Mouse (Mus musculus) embryonic facial prominence, embryonic 14.5 days (tissue): ENCODE measurements around the gene Pde4c. TPM values are rescaled to one million over a fixed set of nuclear protein-coding genes. Genes with fewer than 3 reads are reported as not detected.

ENCODE experiments used
- ATAC-seq: fragments of 200-750 bp; cut with Nextera tagmentation; 2 replicates; pipeline ENCODE4 v1.8.0; 2017; ENCODE audit warnings: low read depth, moderate number of reproducible peaks, moderate TSS enrichment
- DNase-seq: peaks from one replicate; pipeline ENCODE4 v3.0.0-alpha.2; 2015; ENCODE audit warnings: low spot score
- H3K27ac ChIP-seq: fragments of 300-500 bp; sonication (generic); replicated peaks from 2 replicates; pipeline ENCODE4 v1.5.1; 2014; ENCODE audit warnings: low read depth, mild to moderate bottlenecking, low read length, moderate library complexity
- H3K27me3 ChIP-seq: fragments of 300-500 bp; sonication (generic); replicated peaks from 2 replicates; pipeline ENCODE4 v1.6.1; 2014; ENCODE audit warnings: low read length; ENCODE audit not compliant: control insufficient read depth, insufficient read depth
- H3K36me3 ChIP-seq: fragments of 300-500 bp; sonication (generic); 2 replicates; pipeline ENCODE4 v1.6.1; 2014; ENCODE audit warnings: low read length, mixed read lengths; ENCODE audit not compliant: control insufficient read depth, insufficient read depth
- H3K4me1 ChIP-seq: fragments of 300-500 bp; sonication (generic); 2 replicates; pipeline ENCODE4 v1.6.1; 2014; ENCODE audit warnings: antibody characterized with exemption, low read length; ENCODE audit not compliant: control insufficient read depth, insufficient read depth
- H3K4me2 ChIP-seq: fragments of 300-500 bp; sonication (generic); 2 replicates; pipeline ENCODE4 v1.6.1; 2014; ENCODE audit warnings: low read depth, mild to moderate bottlenecking, low read length, moderate library complexity, mixed read lengths
- H3K4me3 ChIP-seq: fragments of 300-500 bp; sonication (generic); 2 replicates; pipeline ENCODE4 v1.5.1; 2014; ENCODE audit warnings: low read depth, mild to moderate bottlenecking, low read length
- H3K9ac ChIP-seq: fragments of 300-500 bp; sonication (generic); 2 replicates; pipeline ENCODE4 v1.6.1; 2014; ENCODE audit warnings: low read depth, mild to moderate bottlenecking, low read length, moderate library complexity, mixed read lengths
- H3K9me3 ChIP-seq: fragments of 300-500 bp; sonication (generic); 2 replicates; pipeline ENCODE4 v1.6.1; 2016; ENCODE audit warnings: low read length; ENCODE audit not compliant: control insufficient read depth
- WGBS: fragments of 180-500 bp; shearing (Covaris S2); extraction: QIAGEN DNeasy Blood & Tissue Kit; methylation state at CpG from one replicate; pipeline ENCODE4 v1.1.7; 2014; 5-methylcytosine and 5-hydroxymethylcytosine counted together
- polyA plus RNA-seq: library from polyadenylated mRNA; unstranded; fragments of >200 nt; fragmentation: Nextera tagmentation; extraction: Ambion mirVana; gene quantifications from 2 replicates; pipeline ENCODE4 v1.2.1, GENCODE M21; 2014

Pde4c gene
- polyA plus RNA-seq, 1 experiment from 2014 or later = 0.22 TPM

DNA sequence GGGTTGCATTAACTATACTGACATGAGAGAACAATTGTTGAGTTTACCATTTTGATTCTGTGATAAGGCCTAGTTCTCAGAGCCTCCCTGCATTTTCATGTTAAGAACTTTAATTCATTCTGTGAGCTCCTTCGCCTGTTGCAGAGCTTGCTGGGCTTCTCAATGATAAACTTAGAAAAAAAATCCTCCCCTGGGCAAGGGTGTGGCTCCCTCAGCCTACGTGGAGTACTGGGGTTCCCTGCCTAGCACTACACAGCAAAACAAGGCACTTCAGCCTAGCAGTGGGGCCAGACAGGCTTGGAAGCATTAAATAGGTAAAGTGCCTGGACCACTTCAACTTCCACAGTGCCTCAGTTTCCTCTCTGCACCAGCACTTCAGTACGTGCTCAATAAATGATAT, 42.1 kb upstream of the Pde4c start:
- ATAC-seq = no peak
- Histone ChIP-seq H3K4me2 (no peak overlapping the region), H3K27ac (no peak overlapping the region), H3K4me1 (peaks cover 11% of the 10 kb centered on the region), H3K9me3 (no peaks in the 10 kb centered on the region), H3K27me3 (no peaks in the 10 kb centered on the region), H3K36me3 (peaks cover 25% of the 10 kb centered on the region; the same call in 1 of the 2 replicates), H3K9ac (no peak overlapping the region), H3K4me3 (no peak overlapping the region)
- 51% methylated on average over 3 of the region's 3 CpGs for WGBS
- DNase-seq = no peak

GRCm38 (mm10) chr8:70682193-70682592, 41.3 kb upstream of the Pde4c start:
- 2% methylated on average over 15 of the region's 19 CpGs for WGBS
- peak; percentile 80 for DNase-seq
- no peaks in the 10 kb centered on the region for H3K9me3 ChIP-seq
- H3K27ac ChIP-seq = peak overlapping the region; percentile 39; the same call in 1 of the 2 replicates
- peak overlapping the region; percentile 46 for H3K9ac ChIP-seq
- H3K4me2 ChIP-seq = peak overlapping the region; percentile 37
- H3K27me3 ChIP-seq = no peaks in the 10 kb centered on the region
- H3K36me3 ChIP-seq = peaks cover 24% of the 10 kb centered on the region; the same call in 1 of the 2 replicates
- H3K4me1 ChIP-seq = peaks cover 11% of the 10 kb centered on the region
- ATAC-seq = peak; percentile 69
- H3K4me3 ChIP-seq = 0 out of 2 replicates have a peak overlapping the region, but pooled peaks have one; percentile 0

- no peaks in the 10 kb centered on the region for H3K27me3 ChIP-seq
- H3K36me3 ChIP-seq = peaks cover 19% of the 10 kb centered on the region; the same call in 1 of the 2 replicates
- H3K4me2 ChIP-seq = peak overlapping the region; percentile 37
- H3K4me3 ChIP-seq = no peak overlapping the region
- WGBS = 73% methylated on average over 3 of the region's 3 CpGs
- peaks cover 11% of the 10 kb centered on the region for H3K4me1 ChIP-seq
- peak overlapping the region; percentile 46 for H3K9ac ChIP-seq
- H3K27ac ChIP-seq = peak overlapping the region; percentile 39; the same call in 1 of the 2 replicates
- ATAC-seq (no peak), DNase-seq (no peak)
- no peaks in the 10 kb centered on the region for H3K9me3 ChIP-seq
These were observed 40.8 kb upstream of the Pde4c start for GRCm38 (mm10) chr8:70682692-70683091.

DNA sequence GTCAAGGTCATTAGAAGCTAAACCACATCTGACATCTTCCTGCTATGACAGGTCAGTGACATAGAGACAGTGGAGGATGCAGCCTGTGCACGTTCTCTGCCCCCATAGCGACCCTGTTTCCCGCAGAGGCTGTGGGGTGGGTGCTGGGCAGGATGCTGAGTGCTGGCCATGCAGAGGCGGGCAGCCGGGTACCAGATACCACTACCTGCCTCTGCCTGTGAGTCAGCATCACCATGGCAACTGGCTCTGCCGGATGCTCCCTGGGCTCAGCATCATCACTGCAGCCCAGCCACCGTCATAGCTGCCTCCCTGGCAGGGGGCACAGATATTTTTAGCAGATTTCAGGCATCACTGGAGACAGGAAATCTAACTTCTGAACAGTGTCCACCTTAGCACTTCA, 39.2 kb upstream of the Pde4c start:
- Histone ChIP-seq H3K4me1 (peaks cover 11% of the 10 kb centered on the region), H3K9ac (no peak overlapping the region), H3K4me3 (no peak overlapping the region), H3K4me2 (no peak overlapping the region), H3K27me3 (no peaks in the 10 kb centered on the region), H3K9me3 (no peaks in the 10 kb centered on the region), H3K36me3 (peaks cover 5% of the 10 kb centered on the region; the same call in 1 of the 2 replicates), H3K27ac (no peak overlapping the region)
- DNase-seq = no peak
- 37% methylated on average over 4 of the region's 7 CpGs for WGBS
- ATAC-seq = no peak

GRCm38 (mm10) chr8:70687576-70687975, 35.9 kb upstream of the Pde4c start:
- ATAC-seq (no peak), DNase-seq (no peak)
- Histone ChIP-seq H3K4me1 (peaks cover 14% of the 10 kb centered on the region; the same call in 1 of the 2 replicates), H3K4me3 (no peak overlapping the region), H3K27me3 (no peaks in the 10 kb centered on the region), H3K9ac (no peak overlapping the region), H3K36me3 (no peaks in the 10 kb centered on the region), H3K27ac (no peak overlapping the region), H3K9me3 (no peaks in the 10 kb centered on the region), H3K4me2 (no peak overlapping the region)
- WGBS = 88% methylated on average over 8 of the region's 8 CpGs

DNA sequence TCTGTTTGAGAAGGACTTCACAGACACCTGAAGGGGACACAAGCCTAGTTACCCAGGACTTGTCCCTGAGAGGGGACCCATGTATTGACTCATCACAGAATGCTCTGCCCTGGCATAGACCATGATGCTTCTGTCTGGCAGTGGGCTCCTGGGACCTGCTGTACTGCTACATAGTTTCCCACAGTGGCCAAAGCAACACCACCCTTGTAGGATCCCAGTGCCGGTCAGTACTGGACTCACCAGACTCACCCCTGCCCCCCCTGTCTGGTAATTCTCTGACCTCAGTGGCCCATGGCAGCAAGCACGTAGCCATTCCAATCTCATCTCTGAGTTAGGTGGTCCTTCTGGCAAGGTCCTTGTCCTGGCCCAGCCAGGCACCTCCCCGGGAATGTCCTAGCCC, 35.4 kb upstream of the Pde4c start:
- Histone ChIP-seq H3K4me1 (peaks cover 12% of the 10 kb centered on the region; the same call in 1 of the 2 replicates), H3K27me3 (no peaks in the 10 kb centered on the region), H3K4me2 (no peak overlapping the region), H3K9ac (no peak overlapping the region), H3K4me3 (no peak overlapping the region), H3K36me3 (no peaks in the 10 kb centered on the region), H3K27ac (no peak overlapping the region), H3K9me3 (no peaks in the 10 kb centered on the region)
- no peak for DNase-seq
- 94% methylated on average over 3 of the region's 3 CpGs for WGBS
- no peak for ATAC-seq

- ATAC-seq (no peak), DNase-seq (no peak)
- Histone ChIP-seq H3K9ac (no peak overlapping the region), H3K9me3 (no peaks in the 10 kb centered on the region), H3K27ac (no peak overlapping the region), H3K4me1 (peaks cover 13% of the 10 kb centered on the region; the same call in 1 of the 2 replicates), H3K4me3 (no peak overlapping the region), H3K27me3 (no peaks in the 10 kb centered on the region), H3K4me2 (no peak overlapping the region), H3K36me3 (no peaks in the 10 kb centered on the region)
- WGBS = 49% methylated on average over 5 of the region's 5 CpGs
These were observed 33.6 kb upstream of the Pde4c start for GRCm38 (mm10) chr8:70689892-70690390.

DNA sequence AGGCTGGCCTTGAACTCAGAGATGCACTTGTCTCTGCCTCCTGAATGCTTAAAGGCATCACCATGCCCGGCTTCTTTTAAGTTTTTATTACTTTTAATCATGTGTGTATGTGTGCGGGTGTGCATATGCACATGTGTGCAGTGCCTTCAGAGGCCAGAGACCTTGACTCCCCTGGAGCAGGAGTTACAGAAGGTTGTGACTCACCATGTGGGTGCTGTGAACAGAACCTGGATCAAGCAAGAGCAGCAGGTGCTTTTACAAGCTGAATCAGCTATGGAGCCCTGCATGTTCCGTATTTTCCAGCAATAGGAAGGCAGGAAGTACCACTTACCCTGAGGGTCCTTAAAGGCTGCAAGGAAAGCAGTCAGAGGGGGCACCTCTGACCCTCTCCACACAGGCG, 32.3 kb upstream of the Pde4c start:
- ATAC-seq (no peak; the same call in 1 of the 2 replicates), DNase-seq (no peak)
- Histone ChIP-seq H3K4me3 (peak overlapping the region; percentile 39), H3K27ac (peak overlapping the region; percentile 69), H3K36me3 (no peaks in the 10 kb centered on the region), H3K4me1 (peaks cover 26% of the 10 kb centered on the region), H3K27me3 (no peaks in the 10 kb centered on the region), H3K9me3 (no peaks in the 10 kb centered on the region), H3K9ac (peak overlapping the region; percentile 70), H3K4me2 (peak overlapping the region; percentile 65)
- 55% methylated on average over 4 of the region's 4 CpGs for WGBS

DNA sequence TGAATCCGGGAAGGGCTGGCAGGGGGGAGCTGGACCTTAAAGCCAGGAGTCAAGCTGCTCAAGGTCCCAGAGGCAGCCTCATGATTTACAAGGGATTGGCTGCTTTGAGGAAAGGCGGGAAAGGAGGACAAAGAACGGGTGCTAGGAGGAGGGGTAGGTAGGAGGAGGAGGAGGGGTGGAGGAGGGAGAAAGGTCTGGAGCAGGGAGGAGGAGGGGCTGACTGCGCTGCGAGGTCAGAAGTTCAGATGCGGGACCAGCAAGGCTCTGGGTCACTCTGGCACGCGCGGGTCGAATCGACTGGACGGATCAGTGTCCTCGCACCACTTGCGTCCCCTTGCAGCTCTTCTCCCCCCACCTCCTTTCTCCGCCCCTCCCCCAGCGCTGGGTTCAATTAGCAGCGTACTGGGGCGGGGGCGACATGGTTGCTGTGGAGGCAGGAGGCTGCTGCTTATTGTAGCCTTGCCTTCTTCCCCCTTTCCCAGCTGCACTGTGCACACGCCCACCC, 31.7 kb upstream of the Pde4c start:
- peak overlapping the region; percentile 39 for H3K4me3 ChIP-seq
- peak overlapping the region; percentile 69 for H3K27ac ChIP-seq
- no peaks in the 10 kb centered on the region for H3K27me3 ChIP-seq
- no peaks in the 10 kb centered on the region for H3K36me3 ChIP-seq
- DNase-seq (peak; percentile 90), ATAC-seq (peak; percentile 67)
- H3K4me1 ChIP-seq = peaks cover 32% of the 10 kb centered on the region
- 0% methylated on average over 5 of the region's 20 CpGs for WGBS
- H3K9ac ChIP-seq = peak overlapping the region; percentile 70
- peak overlapping the region; percentile 65 for H3K4me2 ChIP-seq
- no peaks in the 10 kb centered on the region for H3K9me3 ChIP-seq
